In genomic region chr2:36082802-36083580, GRCm38 (mm10) we compare ENCODE assay signal across 15 mouse cellular contexts. TPM values are rescaled to one million over a fixed set of nuclear protein-coding genes. Genes with fewer than 3 reads are reported as not detected.
"Had no signal": no experiment of that assay in that cellular context is flagged by ENCODE, and none has a peak within 500 bp of the region (broad histone marks: within the 10 kb centered on the region; RNA-seq: fewer than 3 reads in every experiment).

No protein-coding gene starts in this region.

- H3K9ac ChIP-seq: limb, embryonic 12.5 days; liver, embryonic 15.5 days; midbrain, embryonic 13.5 days had no signal

- DNase-seq: kidney, postnatal 14 days; liver; lung, adult 2 months; lung, postnatal 36 days; right cerebral cortex, adult 18-20 months; right cerebral cortex, postnatal 25 days; thymus, postnatal 36 days had no signal

- ATAC-seq: lung, postnatal 0 days; midbrain, embryonic 13.5 days had no signal

- H3K4me1 ChIP-seq: liver, embryonic 15.5 days; midbrain, embryonic 13.5 days had no signal

- H3K4me2 ChIP-seq: limb, embryonic 12.5 days; liver, embryonic 15.5 days; midbrain, embryonic 13.5 days had no signal

- H3K9me3 ChIP-seq: limb, embryonic 12.5 days; liver, embryonic 15.5 days; midbrain, embryonic 13.5 days had no signal

- H3K4me3 ChIP-seq: left cerebral cortex, adult 2 months; limb, embryonic 12.5 days; liver, embryonic 15.5 days; midbrain, embryonic 13.5 days had no signal

- H3K36me3 ChIP-seq: limb, embryonic 12.5 days; liver, embryonic 15.5 days; midbrain, embryonic 13.5 days had no signal

- H3K27ac ChIP-seq: left cerebral cortex, adult 2 months; limb, embryonic 12.5 days; midbrain, embryonic 13.5 days had no signal

RNA-seq across cellular contexts. Expression of gene Lhx6, which starts 22.2 kb away (rescaled TPM):
- total RNA-seq: megakaryocyte progenitor cell, adult 5-6 weeks had no signal
- polyA plus RNA-seq: neural tube, embryonic 14.5 days had no signal

RNA-seq across cellular contexts. Expression of gene Morn5, which starts 33.7 kb away (rescaled TPM):
- total RNA-seq: megakaryocyte progenitor cell, adult 5-6 weeks had no signal
- polyA plus RNA-seq: limb, embryonic 12.5 days; liver, embryonic 15.5 days; small intestine, adult 2 months had no signal
